Mouse (Mus musculus) telencephalon, adult 2 months (tissue): Measurements from ENCODE around the gene Bmp8b.
"Not testable (repeated sequence)": the region's sequence is repeated elsewhere in the genome, so short reads cannot be mapped to it uniquely, and the experiment has no call there.

ENCODE experiments used
- DNase-seq: peaks from one replicate; pipeline ENCODE4 v3.0.0-alpha.2; 2011; ENCODE audit warnings: low read depth, low spot score

Gene Bmp8b

DNA sequence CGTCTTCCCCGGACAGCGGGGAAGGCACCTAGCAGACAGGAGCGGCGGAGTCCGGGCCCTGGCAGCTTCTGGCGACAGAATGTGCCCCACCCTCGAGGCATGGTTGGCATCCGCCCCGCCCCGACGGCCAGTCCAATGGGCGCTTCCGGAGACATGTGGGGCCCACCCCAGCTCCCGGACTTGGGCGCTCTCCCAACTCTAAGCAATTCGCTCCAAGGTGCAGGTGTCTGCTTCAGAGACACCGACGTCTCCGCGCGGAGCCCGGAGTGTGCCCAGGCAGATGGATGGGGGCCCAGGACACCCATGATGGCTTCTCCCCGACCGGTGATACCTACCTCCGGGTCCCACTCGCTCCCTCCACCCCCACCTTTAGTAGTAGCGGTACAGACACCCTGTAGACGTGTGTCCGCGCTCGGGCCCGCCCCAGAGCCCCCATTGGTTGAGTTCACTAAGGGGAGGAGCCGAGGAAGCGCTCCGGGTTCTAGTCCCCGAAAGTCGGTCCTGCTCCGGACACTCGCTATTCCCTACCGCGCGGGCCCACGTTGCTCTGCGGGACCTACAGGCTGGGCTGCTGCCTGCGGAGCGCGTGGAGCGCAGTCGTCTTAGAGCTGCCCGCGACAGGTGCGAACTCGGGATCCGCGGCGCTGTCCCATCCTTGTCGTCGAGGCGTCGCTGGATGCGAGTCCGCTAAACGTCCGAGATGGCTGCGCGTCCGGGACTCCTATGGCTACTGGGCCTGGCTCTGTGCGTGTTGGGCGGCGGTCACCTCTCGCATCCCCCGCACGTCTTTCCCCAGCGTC, at the start of gene Bmp8b:
TSS of gene Bmp8b (plus strand) at position 515 of the 800 bp plus-strand sequence.
- DNase-seq: no peak

DNA sequence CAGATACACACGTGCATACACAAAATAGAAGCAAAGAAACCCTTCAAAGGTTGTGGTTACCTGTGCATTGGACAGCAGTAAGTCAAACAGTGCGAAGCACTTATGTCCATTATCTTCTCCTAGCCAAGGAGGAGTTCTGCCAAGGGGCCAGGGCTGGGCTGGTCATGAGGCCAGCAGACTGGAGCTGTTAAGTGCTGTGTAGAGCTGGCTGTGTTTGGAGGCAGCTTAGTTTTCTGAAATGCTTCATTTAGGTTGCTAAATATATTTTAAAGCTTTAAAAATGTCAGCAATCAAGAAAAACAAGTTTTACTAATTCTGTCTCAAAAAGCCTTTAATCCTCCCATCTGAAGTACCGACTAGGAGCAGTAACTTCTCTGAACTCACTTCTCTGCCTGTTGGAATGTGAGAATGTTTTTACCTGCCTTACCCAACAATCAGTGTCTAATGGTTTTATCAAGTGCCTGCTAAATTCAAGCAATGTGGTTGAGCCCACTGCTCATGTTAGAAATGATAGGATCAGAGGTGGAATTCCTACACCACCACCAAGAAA, 48.3 kb upstream of the Bmp8b start:
- no peak for DNase-seq

DNA sequence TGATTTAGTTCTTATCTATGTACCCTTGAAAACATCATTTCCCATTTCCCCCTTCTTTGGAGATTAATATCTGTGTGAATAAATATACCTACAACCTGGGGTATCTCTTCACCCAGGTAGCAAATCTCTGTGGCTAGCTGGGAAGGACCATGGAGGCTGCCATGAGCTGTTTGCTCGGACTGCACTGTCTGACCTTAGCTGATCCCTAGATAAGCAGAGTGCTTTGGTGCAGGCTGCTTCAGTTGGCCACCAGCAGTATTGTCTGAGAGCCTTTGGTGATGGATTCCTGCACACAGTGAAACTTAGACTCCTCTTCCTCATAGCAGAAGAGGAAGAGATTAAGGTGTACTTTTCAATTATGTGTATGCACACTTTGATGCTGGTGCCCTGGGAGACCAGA, 47.0 kb upstream of the Bmp8b start:
- DNase-seq: no peak

DNA sequence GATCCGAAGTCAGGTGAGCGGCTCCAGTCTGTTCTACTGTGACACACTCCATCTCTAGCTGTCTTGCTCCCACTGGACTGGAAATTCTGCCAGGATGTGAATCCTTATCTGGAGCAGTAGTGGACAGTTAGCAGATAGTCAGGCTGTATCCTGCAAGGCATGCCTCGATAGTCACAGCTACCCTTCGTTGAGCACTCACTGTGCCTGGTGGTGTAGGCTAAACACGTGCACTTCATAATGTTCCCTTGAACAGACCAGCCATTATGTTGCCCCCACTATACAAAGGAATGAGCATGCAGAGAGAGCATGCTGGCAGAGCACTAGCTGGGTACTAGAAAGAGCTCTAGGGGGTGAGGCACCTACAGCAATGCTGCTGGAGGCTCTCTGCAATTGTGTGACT, 43.2 kb upstream of the Bmp8b start:
- no peak for DNase-seq

DNA sequence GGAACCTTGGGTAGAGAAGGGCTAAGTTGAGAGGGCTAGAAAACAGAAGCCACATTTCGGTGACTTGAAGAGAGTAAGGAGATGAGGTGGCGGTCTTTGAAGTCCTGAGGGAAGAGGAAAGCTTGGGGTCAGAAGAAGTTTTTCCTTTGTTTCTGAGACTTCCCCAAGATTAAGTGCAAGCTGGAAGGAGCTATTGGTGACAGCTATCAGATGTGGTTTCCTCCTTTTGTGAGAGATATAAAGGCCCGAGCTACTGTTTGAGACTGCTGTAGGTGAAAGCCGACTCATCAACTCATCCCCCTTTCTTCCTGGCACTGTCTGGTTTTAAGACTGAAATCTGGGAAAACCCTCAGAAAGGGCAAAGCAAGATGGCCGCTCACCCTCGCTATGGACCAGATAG, 36.3 kb upstream of the Bmp8b start:
- no peak for DNase-seq

DNA sequence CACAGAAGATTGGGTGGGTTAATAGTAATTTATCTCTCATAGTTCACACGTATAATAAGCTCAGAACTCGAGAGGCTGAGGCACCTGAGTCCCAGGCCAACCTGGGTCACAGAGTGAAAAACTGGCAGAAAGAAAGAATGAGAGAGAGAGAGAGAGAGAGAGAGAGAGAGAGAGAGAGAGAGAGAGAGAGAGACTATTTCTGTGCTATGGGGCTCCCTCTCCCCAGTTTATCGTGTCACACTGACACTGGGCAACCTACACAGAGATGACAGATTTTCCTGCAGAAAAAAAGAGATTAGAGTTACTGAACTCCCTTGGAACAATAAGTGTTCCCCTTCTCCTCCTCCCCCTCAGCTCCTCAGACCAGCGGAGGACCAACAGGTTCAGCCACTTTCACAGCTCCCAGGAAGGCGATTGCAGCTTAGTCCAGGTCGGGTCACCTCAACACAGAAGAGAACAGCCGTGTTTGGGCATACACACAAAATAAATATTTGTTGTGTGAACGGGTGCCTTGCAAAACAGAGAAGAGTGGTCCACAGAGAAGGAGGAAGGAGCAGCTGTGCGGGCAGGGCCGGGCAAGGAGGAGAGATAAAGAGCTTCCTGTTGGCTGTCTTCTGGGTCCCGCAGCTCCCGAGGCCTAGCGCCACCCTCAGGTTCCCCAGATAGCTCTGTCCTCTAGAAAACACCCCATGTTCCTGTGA, 33.5 kb upstream of the Bmp8b start:
- DNase-seq: no peak

DNA sequence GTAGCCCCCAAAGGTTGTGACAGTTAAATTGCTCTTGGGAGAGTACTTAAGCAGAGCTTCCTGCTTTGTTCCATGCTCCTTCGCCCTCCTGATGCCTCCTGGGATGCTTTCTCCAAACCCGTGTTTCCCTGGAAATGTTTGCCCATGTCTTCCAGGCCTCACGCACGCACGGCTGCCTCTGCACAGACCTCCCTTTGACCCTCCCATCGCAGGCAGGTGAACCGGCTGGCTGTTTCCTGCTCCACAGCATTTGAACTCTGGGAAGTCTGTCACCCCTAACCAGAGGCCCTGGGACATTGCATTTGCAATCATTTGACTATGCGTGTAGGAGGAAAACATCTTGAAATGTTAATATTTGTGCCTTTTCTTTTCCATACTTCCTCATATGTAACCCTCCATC, 28.0 kb upstream of the Bmp8b start:
- DNase-seq: no peak

DNA sequence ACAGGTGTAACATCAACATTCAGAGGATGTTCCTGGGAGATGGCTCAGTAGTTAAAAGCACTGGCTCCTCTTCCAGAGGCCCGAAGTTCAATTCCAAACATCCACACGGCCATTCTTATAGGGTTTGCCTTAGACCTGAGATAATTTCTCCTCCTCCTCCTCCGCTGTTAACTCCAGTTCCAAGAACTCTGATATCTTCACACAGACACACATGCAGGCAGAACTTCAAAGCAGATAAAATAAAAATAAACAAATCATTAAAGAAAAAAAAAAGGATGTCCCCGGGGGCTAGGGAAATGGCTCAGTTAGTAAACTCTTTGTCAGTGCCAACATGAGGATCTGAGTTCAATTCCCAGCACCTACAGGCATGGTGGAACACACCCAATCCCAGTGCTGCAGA, 26.7 kb upstream of the Bmp8b start:
- no peak for DNase-seq

DNA sequence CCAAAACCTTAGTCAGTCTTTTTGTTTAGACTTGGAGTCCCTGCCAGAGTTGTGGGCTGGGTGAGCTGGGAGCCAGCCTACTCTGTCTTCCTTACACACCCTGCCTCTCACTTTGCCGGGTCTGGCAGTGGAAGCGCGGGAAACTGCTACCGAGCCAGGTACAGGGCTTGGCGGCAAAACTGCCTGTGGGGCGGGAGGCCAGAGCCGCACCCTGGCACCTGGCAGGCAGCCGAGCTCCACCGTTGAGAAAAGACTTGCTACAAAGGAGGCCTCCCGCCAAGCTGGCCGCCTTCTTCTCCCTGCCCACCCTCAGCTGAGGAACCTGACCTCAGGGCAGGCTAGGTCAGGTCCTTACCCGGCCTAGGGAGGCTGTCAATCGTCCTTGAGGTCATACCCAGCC, 24.2 kb upstream of the Bmp8b start:
- peak; percentile 10 for DNase-seq

DNA sequence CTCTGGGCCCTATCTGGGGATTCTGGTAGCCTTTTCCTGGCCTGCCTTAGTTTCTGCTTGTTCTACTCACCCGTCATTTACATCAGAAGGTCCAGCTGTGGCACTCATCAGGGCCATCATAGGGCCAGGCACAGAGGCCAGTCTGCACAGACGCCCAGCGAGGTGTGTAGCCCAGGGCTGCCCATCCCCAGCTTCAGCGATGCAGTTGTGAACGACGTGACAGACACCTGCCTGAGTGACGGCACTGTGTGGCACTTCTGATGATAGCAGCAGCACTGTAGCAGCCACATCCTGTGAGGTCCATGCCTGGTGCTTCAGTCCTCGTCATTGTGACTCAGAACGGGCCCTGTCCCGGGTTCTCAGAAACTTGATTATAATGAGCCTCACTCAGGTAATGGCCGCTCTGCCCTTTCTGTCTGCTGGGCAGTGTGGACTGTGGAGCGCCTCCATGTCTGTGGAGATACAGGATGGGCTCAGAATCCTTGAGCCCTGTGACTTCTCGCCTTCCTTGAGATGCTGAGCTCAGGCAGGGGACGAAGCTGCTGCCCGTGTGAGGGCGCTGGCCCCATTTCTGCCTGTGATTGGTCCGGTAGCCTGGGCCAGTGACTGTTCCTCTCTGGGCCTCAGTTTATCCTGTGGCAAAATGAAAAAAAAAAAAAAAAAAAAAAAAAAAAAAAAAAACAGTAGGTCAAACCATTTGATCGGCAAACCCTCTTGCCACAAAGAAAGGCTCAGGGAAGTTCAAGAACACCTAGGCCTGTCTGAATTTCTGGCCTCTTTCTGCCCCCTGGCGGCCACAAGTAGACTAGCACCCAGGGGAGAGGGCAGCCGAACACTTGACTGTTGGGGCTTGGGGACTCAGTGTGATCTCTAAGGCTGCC, 22.4 kb upstream of the Bmp8b start:
- peak; percentile 9 for DNase-seq

DNA sequence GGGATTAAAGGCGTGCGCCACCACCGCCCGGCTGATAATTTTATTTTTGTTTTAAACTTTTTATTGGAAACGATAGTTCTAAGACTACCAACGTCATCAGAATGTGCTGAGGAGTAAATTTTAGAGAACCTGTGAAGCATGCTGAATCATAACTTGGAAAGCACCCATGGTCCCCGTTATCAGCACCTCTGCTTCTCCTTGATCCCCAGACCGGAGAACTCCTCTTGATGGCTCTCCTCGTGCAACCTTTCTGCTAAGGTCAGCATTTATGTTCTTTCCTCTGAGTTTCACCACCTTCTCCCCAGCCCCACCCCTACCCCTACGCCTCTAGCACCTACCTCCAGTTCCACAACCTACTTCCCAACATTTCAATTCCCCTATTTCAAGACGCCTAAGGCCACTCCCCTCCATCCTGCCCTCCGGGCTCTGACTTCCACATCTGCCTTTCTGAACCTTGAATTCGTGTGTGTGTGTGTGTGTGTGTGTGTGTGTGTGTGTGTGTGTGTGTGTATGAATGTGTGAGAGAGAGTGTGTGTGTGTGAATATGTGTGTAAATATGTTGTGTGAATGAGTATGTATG, 21.6 kb upstream of the Bmp8b start:
- no peak for DNase-seq

DNA sequence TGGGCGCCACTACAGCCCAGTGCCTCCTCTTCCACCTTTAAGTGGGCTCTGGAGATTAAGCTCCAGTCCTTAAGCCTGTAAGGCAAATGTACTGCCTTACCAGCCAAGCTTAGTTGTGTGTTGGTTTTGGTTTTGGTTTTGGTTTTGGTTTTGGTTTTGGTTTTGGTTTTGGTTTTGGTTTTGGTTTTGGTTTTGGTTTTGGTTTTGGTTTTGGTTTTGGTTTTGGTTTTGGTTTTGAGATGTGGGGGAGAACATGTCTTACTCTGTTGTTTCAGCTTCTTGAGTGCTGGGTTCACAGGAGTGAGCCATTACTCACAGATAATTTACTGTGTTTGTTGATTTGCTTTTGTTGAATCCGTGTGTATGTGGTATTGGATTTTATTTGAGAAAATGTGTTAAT, 19.7 kb upstream of the Bmp8b start:
- DNase-seq: no peak

DNA sequence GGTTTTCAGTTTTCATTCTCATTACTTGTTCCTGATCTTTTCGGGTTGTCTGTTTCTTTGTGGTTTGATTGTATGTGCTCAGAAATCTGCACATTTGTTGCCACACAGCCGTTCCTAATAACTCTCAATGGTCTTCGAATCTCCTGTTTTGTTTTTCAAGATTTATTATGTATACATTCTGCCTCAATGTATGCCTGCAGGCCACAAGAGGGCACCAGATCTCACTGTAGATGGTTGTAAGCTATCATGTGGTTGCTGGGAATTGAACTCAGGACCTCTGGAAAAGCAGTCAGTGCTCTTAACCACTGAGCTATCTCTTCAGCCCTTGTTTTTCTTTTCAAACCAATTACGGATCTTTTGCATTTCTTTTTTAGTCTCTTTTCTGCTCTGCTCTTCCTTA, 18.6 kb upstream of the Bmp8b start:
- no peak for DNase-seq

DNA sequence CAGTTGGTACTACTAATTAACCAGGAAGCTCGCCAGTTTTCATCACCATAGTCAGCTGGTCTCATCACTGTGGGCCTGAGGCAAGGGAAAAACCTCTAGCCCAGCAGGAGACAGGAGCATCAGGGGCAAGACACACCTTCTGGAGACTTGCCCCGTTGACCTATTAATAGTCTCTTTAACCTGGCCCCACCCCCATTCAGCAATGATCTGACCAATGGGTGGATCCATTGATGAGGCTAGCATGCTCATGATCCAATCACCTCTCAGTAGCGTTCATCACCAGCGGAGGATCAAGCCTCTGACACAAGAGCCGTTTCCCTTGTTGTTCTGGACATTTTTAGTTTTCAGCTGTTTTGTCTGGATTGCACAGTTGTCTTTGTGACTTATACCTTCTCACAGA, 12.3 kb upstream of the Bmp8b start:
- DNase-seq: no peak

DNA sequence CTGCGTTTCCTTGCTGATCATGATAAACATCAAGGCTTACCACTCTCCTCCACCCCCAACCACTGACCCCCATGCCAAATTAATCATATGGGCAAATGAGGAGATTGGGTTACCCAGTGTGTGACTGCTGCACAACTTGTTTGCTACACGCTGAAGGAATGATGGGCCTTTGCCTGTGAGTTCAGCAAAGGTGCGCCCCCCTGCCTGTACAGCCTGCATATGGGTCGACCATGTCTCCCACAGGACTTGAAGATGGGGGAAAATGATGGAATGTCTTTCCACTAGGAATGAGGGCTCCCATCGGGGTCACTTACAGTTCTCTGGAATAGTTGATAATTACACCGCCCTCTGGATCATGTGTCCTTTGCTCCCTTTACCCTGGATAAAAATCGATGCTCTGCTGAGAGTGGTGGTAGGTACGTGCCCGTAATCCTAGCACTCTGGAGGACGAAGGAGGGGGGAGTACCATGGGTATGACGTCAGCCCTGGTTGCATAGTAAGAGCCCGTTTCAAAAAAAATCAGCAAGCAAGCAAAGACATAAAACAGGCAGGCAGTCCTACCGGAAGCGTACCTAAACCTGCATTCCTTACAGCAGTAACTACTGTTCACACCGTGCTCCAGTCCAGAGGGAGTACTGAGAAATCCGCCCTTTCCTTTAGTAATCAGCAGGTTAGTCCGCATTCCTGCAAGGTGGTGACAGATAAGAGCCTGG, 11.7 kb upstream of the Bmp8b start:
- no peak for DNase-seq

DNA sequence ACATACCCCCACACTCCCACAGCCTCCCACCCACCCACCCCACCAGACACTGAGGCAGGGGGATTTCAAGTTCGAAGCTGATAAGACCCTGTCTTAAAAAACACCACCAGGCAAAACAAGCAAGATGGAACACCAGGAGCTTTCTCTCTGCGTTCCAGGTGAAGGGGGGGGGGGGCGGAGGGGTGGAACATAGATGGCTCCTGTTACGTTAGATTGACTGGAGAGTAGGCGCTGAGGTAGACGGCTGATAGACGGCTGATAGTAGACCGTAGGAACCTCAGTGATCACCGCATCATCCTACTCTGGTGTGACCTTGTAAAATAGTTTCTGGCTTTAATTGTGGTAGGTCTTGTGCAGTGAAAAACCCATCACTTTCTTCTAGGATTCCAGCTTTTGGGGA, 11.1 kb upstream of the Bmp8b start:
- DNase-seq: no peak

DNA sequence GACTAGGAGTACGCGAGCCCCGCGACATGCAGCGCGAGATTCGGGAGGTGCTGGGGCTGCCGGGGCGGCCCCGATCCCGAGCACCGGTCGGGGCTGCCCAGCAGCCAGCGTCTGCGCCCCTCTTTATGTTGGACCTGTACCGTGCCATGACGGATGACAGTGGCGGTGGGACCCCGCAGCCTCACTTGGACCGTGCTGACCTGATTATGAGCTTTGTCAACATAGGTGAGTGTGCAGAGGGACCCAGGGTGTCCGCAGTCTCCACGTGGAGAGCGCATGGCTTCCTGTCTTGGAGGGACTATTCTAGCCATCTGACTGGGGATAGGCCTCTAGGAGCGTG, 456 bp downstream of the Bmp8b start:
- DNase-seq: no peak

DNA sequence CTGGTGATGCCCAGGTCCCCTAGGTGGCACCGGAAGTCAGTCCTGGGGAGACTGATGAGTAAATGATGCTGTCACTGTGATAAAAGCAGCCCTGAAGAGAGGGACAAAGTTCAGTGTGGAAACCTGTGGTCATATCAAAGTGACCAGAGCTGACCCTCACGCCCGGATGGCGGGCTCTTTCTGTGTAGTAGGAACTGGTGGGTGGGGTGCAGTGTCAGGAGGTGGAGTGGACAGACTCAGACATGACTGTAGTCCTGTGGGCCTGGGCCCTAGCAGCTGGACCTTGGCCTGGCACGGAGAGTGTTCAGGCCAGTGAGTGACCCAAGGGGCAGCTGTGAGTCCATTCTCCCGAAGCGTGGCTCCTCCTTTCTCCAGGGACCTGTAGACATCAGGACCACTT, 964 bp downstream of the Bmp8b start:
- DNase-seq: not testable (repeated sequence)

DNA sequence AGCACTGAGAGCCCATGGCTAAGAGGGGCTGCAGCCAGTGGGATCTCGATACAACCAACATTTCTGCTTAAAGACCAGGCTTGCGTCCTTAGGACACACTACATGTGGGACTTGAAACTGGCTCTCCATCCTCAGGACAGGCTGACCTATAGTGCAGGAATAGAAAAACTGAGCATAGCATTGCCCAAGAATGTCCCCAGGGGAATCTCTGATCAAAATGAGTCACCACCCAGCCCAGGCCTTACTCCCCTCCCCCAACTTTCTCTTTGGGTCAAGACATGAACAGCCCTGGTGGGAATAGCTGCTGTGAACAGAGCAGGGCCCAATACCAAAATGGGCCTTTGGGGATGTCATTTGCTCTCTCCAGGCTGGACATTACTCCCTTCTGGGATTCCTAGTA, 1.9 kb downstream of the Bmp8b start:
- no peak for DNase-seq

DNA sequence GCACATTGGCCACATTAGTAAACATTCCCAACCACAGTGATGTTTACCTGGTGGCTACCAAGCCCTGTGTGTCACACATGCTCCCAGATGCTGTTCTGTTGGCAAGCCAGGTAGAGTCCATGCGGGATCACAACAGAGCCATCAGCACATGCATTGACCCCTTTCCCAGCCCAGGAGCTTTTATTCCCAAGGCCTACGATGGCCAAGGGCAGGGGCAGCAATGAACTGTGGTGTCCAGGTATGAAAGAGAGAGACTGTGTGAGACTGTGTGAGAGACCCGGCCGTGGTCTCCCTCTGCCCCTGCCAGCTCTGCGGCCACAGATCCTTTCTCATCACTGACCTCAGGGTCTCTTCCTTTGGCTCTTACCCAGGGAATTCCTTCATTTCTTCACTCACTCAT, 3.1 kb downstream of the Bmp8b start:
- no peak for DNase-seq

DNA sequence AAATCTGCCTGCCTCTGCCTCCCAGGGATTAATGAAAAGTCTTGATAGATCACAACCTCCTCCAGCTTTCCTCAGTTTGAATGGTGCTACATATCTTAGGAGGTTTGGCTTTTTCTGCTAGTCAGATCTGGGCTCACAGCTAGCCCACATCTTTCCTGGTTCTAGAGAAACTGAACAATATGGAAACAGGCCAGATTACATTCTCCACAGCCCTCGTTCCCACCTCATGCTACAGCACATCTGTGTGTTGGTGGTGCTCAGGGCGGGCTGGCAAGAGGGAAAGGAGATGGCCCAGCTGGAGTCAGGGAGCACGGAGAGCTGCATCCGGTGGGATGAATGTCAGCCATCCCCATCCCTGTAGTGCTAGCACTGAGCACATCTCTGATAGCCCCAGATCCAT, 5.8 kb downstream of the Bmp8b start:
- peak; percentile 23 for DNase-seq
